Mouse (Mus musculus) C2C12 (cell line): ENCODE measurements around the gene Hes7.

Experiments
- CTCF ChIP-seq: IDR thresholded peaks from one replicate; pipeline ENCODE4 v1.5.1; 2011; ENCODE audit not compliant: control insufficient read depth, insufficient read depth, insufficient read length
- MAX ChIP-seq: IDR thresholded peaks from one replicate; pipeline ENCODE4 v1.6.1; 2011; ENCODE audit warnings: mild to moderate bottlenecking, control low read depth

DNA sequence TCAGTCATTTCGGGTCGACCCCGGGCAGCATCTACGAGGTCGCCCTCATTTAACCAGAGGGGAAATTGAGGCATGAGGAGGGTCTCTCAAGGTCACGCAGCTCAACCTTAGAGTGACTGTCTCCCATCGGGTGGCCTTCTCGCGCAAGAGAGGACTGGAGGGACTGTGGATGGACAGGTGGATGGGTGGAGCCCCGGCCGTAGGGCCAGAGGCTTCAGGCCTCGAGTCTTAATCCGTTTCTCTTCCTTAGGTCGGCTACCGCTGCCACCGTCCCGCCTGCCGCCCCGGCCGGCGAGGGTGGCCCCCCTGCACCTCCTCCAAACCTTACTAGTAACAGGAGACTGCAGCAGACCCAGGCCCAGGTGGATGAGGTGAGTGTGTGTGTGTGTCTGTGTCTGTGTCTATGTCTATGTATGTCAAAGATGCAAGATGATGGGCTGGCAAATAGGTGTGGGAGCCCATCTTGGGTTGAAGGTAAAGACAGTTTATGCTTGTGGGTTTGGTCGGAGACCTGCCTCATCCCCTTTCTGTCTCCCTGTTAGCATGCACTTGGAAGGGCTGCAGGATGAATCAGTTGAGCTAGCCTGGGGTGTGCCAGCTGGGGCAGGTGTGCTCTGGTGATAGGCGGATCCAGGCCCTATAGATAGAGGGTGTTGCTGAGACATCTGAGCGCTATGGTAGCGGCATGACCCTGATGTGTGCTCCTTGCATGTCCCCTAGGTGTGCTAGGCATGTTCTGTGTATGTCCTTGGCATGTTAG lies 31.2 kb upstream of the Hes7 start:
- TF ChIP-seq CTCF (no peak), MAX (no peak)
